Mouse (Mus musculus) kidney, adult 2 months (tissue): ENCODE results near the gene Tm7sf3. TPM values are rescaled to one million over a fixed set of nuclear protein-coding genes. Genes with fewer than 3 reads are reported as not detected.
"Not testable (repeated sequence)": the region's sequence is repeated elsewhere in the genome, so short reads cannot be mapped to it uniquely, and the experiment has no call there.

Source experiments
- DNase-seq: peaks from one replicate; pipeline ENCODE4 v3.0.0; 2021
- H3K27ac ChIP-seq: fragments of 200-500 bp; 2 replicates; pipeline ENCODE4 v1.5.1; 2012; ENCODE audit warnings: low read depth, low read length, control low read depth, inconsistent platforms; ENCODE audit not compliant: insufficient read depth
- H3K27me3 ChIP-seq: fragments of 200-500 bp; replicated peaks from 2 replicates; pipeline ENCODE4 v1.6.1; 2012; ENCODE audit warnings: mild to moderate bottlenecking, moderate library complexity, low read length, inconsistent platforms; ENCODE audit not compliant: control insufficient read depth, insufficient read depth
- H3K36me3 ChIP-seq: fragments of 200-500 bp; 2 replicates; pipeline ENCODE4 v1.6.1; 2012; ENCODE audit warnings: mild to moderate bottlenecking, moderate library complexity, low read length, inconsistent platforms; ENCODE audit not compliant: control insufficient read depth, insufficient read depth
- H3K4me1 ChIP-seq: fragments of 200-500 bp; 2 replicates; pipeline ENCODE4 v1.6.1; 2011; ENCODE audit warnings: low read length; ENCODE audit not compliant: control insufficient read depth, insufficient read depth
- H3K4me3 ChIP-seq: fragments of 200-500 bp; 2 replicates; pipeline ENCODE4 v1.5.1; 2011; ENCODE audit warnings: mild to moderate bottlenecking, low read depth, low read length, control low read depth; ENCODE audit not compliant: insufficient read depth
- CTCF ChIP-seq: fragments of 200-500 bp; conservative IDR thresholded peaks from 2 replicates; pipeline ENCODE4 v1.5.1; 2011; ENCODE audit warnings: low read depth, mild to moderate bottlenecking, control low read depth, low read length, moderate library complexity, mixed read lengths; ENCODE audit not compliant: insufficient read depth, insufficient read length
- POLR2A ChIP-seq: fragments of 200-500 bp; IDR thresholded peaks from one replicate; pipeline ENCODE4 v1.6.1; 2011; ENCODE audit warnings: low read depth, low read length, control low read depth
- WGBS: fragments of 180-500 bp; shearing (Covaris S2); methylation state at CpG from one replicate; pipeline ENCODE4 v1.1.7; 2018; 5-methylcytosine and 5-hydroxymethylcytosine counted together
- polyA plus RNA-seq: library from polyadenylated mRNA; depleted of rRNA; stranded (reverse); fragments of >200 nt; gene quantifications from 2 replicates; pipeline ENCODE4 v1.2.3, GENCODE M21; 2012; rRNA removed

Gene Tm7sf3
- polyA plus RNA-seq, 1 experiment, result 34.8 TPM

- H3K4me3 ChIP-seq, result no peak overlapping the region
- WGBS, result 13% methylated on average over 2 of the region's 2 CpGs
- no peak overlapping the region for H3K27ac ChIP-seq
- no peaks in the 10 kb centered on the region for H3K36me3 ChIP-seq
- no peak for TF ChIP-seq CTCF
- no peak for TF ChIP-seq POLR2A
- DNase-seq, result no peak
- no peaks in the 10 kb centered on the region for H3K27me3 ChIP-seq
- H3K4me1 ChIP-seq, result no peaks in the 10 kb centered on the region; the same call in 1 of the 2 replicates
These were observed 62.2 kb downstream of the Tm7sf3 start for GRCm38 (mm10) chr6:146580381-146580926.

GRCm38 (mm10) chr6:146578586-146578985 is 64.0 kb downstream of the Tm7sf3 start:
- TF ChIP-seq CTCF, result no peak
- TF ChIP-seq POLR2A, result no peak
- Histone ChIP-seq H3K27ac (peak overlapping the region; percentile 99), H3K4me1 (no peaks in the 10 kb centered on the region; the same call in 1 of the 2 replicates), H3K4me3 (peak overlapping the region; percentile 98), H3K27me3 (no peaks in the 10 kb centered on the region), H3K36me3 (no peaks in the 10 kb centered on the region; the same call in 1 of the 2 replicates)
- under 1% methylated on average over 7 of the region's 7 CpGs for WGBS
- DNase-seq, result peak; percentile 21

- DNase-seq, result peak; percentile 84
- no peaks in the 10 kb centered on the region for H3K27me3 ChIP-seq
- no peaks in the 10 kb centered on the region; the same call in 1 of the 2 replicates for H3K4me1 ChIP-seq
- no peak for TF ChIP-seq CTCF
- TF ChIP-seq POLR2A, result no peak
- peak overlapping the region; percentile 99 for H3K27ac ChIP-seq
- no peaks in the 10 kb centered on the region; the same call in 1 of the 2 replicates for H3K36me3 ChIP-seq
- under 1% methylated on average over 22 of the region's 22 CpGs for WGBS
- peak overlapping the region; percentile 98 for H3K4me3 ChIP-seq
These were observed 64.5 kb downstream of the Tm7sf3 start for GRCm38 (mm10) chr6:146578111-146578531.

- H3K27ac ChIP-seq, result peak within 1 kb of the TSS; percentile 99
- DNase-seq, result peak; percentile 98
- no peaks in the 10 kb centered on the region; the same call in 1 of the 2 replicates for H3K36me3 ChIP-seq
- under 1% methylated on average over 77 of the region's 77 CpGs for WGBS
- TF ChIP-seq CTCF (no peak), POLR2A (peak; percentile 47)
- no peaks in the 10 kb centered on the region for H3K27me3 ChIP-seq
- no peaks in the 10 kb centered on the region; the same call in 1 of the 2 replicates for H3K4me1 ChIP-seq
- peak within 1 kb of the TSS; percentile 98 for H3K4me3 ChIP-seq
These were observed 65.1 kb downstream of the Tm7sf3 start, which contains the start of gene Ints13 for GRCm38 (mm10) chr6:146577310-146578109. Gene Ints13 (minus strand): TSS chr6:146577835.

GRCm38 (mm10) chr6:146576903-146577302 is 65.7 kb downstream of the Tm7sf3 start, which contains the start of gene Fgfr1op2:
Gene Fgfr1op2 (plus strand): TSS chr6:146577203.
- Histone ChIP-seq H3K36me3 (no peaks in the 10 kb centered on the region; the same call in 1 of the 2 replicates), H3K27ac (peak within 1 kb of the TSS; percentile 99), H3K4me3 (peak within 1 kb of the TSS; percentile 98), H3K27me3 (no peaks in the 10 kb centered on the region), H3K4me1 (no peaks in the 10 kb centered on the region; the same call in 1 of the 2 replicates)
- no peak for DNase-seq
- TF ChIP-seq CTCF, result no peak
- no peak for TF ChIP-seq POLR2A
- under 1% methylated on average over 13 of the region's 13 CpGs for WGBS

- H3K27me3 ChIP-seq, result no peaks in the 10 kb centered on the region
- H3K4me1 ChIP-seq, result no peaks in the 10 kb centered on the region
- DNase-seq, result no peak
- H3K36me3 ChIP-seq, result no peaks in the 10 kb centered on the region; the same call in 1 of the 2 replicates
- H3K27ac ChIP-seq, result no peak overlapping the region
- H3K4me3 ChIP-seq, result no peak overlapping the region
- TF ChIP-seq POLR2A (no peak), CTCF (no peak)
These were observed 70.6 kb downstream of the Tm7sf3 start for GRCm38 (mm10) chr6:146572073-146572472.

- H3K4me1 ChIP-seq, H3K4me3 ChIP-seq, DNase-seq, H3K27ac ChIP-seq, H3K27me3 ChIP-seq, H3K36me3 ChIP-seq: not testable (repeated sequence)
- WGBS, result 92% methylated on average over 1 of the region's 1 CpGs
These were observed 80.2 kb downstream of the Tm7sf3 start for GRCm38 (mm10) chr6:146562461-146562860.

Other genes with a start within 250 kb of the Tm7sf3 start
- 31.9 and 35.8 TPM in 2 replicates for gene Itpr2, start 140.6 kb downstream of the Tm7sf3 start, polyA plus RNA-seq
- 35.3 and 36.3 TPM in 2 replicates for gene Fgfr1op2, start 65.6 kb downstream of the Tm7sf3 start, polyA plus RNA-seq
- gene Ints13, start 65.0 kb downstream of the Tm7sf3 start, polyA plus RNA-seq, result 10.7 and 11.7 TPM in 2 replicates
- gene Med21, start 277 bp downstream of the Tm7sf3 start, polyA plus RNA-seq, result 45.4 and 59.9 TPM in 2 replicates
- 3.9 and 4.3 TPM in 2 replicates for gene Stk38l, start 82.2 kb upstream of the Tm7sf3 start, polyA plus RNA-seq
- 3.3 and 4.1 TPM in 2 replicates for gene Arntl2, start 153.2 kb upstream of the Tm7sf3 start, polyA plus RNA-seq
- 0.11 TPM in 1 of 2 replicates, not detected in the other for gene Smco2, start 207.3 kb upstream of the Tm7sf3 start, polyA plus RNA-seq
- 20.6 and 23.4 TPM in 2 replicates for gene Ppfibp1, start 245.7 kb upstream of the Tm7sf3 start, polyA plus RNA-seq